Mouse (Mus musculus) embryonic facial prominence, embryonic 13.5 days (tissue): ENCODE measurements at regions not wholly inside any gene's neighbourhood (a gene's known extent, or its start where the extent isn't known, plus 50 kb on each side); places are given as distances from the start of the nearest gene placed in this dataset.

Source experiments
- ATAC-seq: fragments of 200-750 bp; cut with Nextera tagmentation; 2 replicates; pipeline ENCODE4 v1.8.0; 2017; ENCODE audit warnings: low read depth; ENCODE audit not compliant: insufficient number of reproducible peaks, insufficient read depth, low FRiP score, low TSS enrichment
- H3K27ac ChIP-seq: fragments of 300-500 bp; sonication (generic); 2 replicates; pipeline ENCODE4 v1.5.1; 2015; ENCODE audit warnings: moderate library complexity, mild to moderate bottlenecking, inconsistent platforms
- H3K27me3 ChIP-seq: fragments of 300-500 bp; sonication (generic); 2 replicates; pipeline ENCODE4 v1.6.1; 2015; ENCODE audit warnings: mild to moderate bottlenecking, inconsistent platforms
- H3K36me3 ChIP-seq: fragments of 300-500 bp; sonication (generic); 2 replicates; pipeline ENCODE4 v1.6.1; 2015; ENCODE audit warnings: mild to moderate bottlenecking, inconsistent platforms
- H3K4me1 ChIP-seq: fragments of 300-500 bp; sonication (generic); 2 replicates; pipeline ENCODE4 v1.6.1; 2015; ENCODE audit warnings: inconsistent platforms
- H3K4me2 ChIP-seq: fragments of 300-500 bp; sonication (generic); 2 replicates; pipeline ENCODE4 v1.6.1; 2015; ENCODE audit warnings: moderate library complexity, mild to moderate bottlenecking, inconsistent platforms
- H3K4me3 ChIP-seq: fragments of 300-500 bp; sonication (generic); 2 replicates; pipeline ENCODE4 v1.5.1; 2015; ENCODE audit warnings: mild to moderate bottlenecking, inconsistent platforms
- H3K9ac ChIP-seq: fragments of 300-500 bp; sonication (generic); 2 replicates; pipeline ENCODE4 v1.6.1; 2015; ENCODE audit warnings: mild to moderate bottlenecking, inconsistent platforms
- H3K9me3 ChIP-seq: fragments of 300-500 bp; sonication (generic); 2 replicates; pipeline ENCODE4 v1.6.1; 2016; ENCODE audit warnings: inconsistent platforms
- WGBS: fragments of 180-500 bp; shearing (Covaris S2); methylation state at CpG from one replicate; pipeline ENCODE4 v1.1.7; 2015; ENCODE audit warnings: mixed read lengths; 5-methylcytosine and 5-hydroxymethylcytosine counted together

GRCm38 (mm10) chr3:149140461-149140860, 150.1 kb upstream of the Adgrl2 start:
- Histone ChIP-seq H3K4me2 (no peak overlapping the region), H3K4me1 (no peaks in the 10 kb centered on the region), H3K4me3 (no peak overlapping the region), H3K36me3 (no peaks in the 10 kb centered on the region), H3K9me3 (no peaks in the 10 kb centered on the region), H3K27ac (no peak overlapping the region), H3K9ac (no peak overlapping the region), H3K27me3 (no peaks in the 10 kb centered on the region)
- WGBS = 86% methylated on average over 3 of the region's 3 CpGs
- no peak for ATAC-seq

DNA sequence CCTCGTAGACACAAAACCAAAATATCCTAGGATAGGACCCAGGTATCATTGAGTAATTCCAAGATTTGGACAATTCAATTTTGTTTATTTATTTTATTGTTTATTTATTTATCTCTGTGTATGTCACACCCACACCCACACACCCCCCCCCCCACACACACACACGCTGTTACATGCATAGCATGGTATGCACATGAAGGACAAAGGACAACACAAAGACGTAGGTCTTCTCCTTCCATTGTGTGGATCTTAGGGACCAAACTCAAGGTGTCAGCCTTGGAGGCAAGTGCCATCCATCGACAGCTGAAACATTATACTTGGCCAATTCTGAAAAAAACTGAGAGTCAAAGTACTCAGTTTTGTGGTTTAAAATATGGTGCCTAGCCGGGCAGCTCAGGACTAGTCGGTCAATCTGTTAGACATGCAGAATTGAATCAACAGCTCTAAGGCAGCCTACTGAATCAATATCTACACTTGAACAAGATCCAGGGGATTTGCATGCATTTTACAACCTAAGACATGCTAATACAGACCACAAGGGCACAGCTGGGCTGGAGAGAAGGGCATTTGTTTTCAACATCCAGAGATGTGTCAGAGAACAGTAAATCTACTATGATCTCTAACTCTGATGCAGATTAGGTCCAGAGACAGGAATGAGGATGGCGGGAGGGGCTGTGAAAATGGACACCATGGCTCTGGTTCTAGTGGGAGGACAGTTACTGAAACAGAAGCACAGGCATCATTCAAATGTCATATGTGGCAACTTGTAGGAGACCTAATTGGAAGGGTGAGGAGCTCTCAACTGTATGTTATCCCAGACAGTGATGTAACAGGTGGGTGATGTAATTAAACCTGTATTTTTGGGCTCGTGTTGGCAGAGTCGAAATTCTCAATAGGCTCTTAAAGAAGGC, 143.9 kb upstream of the Adgrl2 start:
- no peaks in the 10 kb centered on the region for H3K4me1 ChIP-seq
- no peak overlapping the region for H3K27ac ChIP-seq
- no peak for ATAC-seq
- WGBS = 76% methylated on average over 9 of the region's 9 CpGs
- H3K36me3 ChIP-seq = no peaks in the 10 kb centered on the region
- no peak overlapping the region for H3K4me3 ChIP-seq
- no peaks in the 10 kb centered on the region for H3K27me3 ChIP-seq
- H3K9me3 ChIP-seq = no peaks in the 10 kb centered on the region
- no peak overlapping the region for H3K4me2 ChIP-seq
- H3K9ac ChIP-seq = no peak overlapping the region

- Histone ChIP-seq H3K4me2 (no peak overlapping the region), H3K27me3 (no peaks in the 10 kb centered on the region), H3K4me1 (peaks cover 19% of the 10 kb centered on the region), H3K36me3 (no peaks in the 10 kb centered on the region), H3K4me3 (no peak overlapping the region), H3K9ac (no peak overlapping the region), H3K27ac (no peak overlapping the region), H3K9me3 (no peaks in the 10 kb centered on the region)
- WGBS = 79% methylated on average over 5 of the region's 5 CpGs
- ATAC-seq = no peak
Measured at GRCm38 (mm10) chr3:149118806-149119205, 128.5 kb upstream of the Adgrl2 start.

- Histone ChIP-seq H3K4me1 (peaks cover 19% of the 10 kb centered on the region), H3K9ac (no peak overlapping the region), H3K27me3 (no peaks in the 10 kb centered on the region), H3K4me3 (no peak overlapping the region), H3K4me2 (no peak overlapping the region), H3K9me3 (no peaks in the 10 kb centered on the region), H3K36me3 (no peaks in the 10 kb centered on the region), H3K27ac (0 out of 2 replicates have a peak overlapping the region, but pooled peaks have one; percentile 13)
- WGBS = 72% methylated on average over 4 of the region's 4 CpGs
- ATAC-seq = no peak
Measured at GRCm38 (mm10) chr3:149117684-149118056, 127.3 kb upstream of the Adgrl2 start.

- no peak overlapping the region for H3K9ac ChIP-seq
- H3K4me1 ChIP-seq = peaks cover 19% of the 10 kb centered on the region
- no peak for ATAC-seq
- 40% methylated on average over 6 of the region's 6 CpGs for WGBS
- H3K36me3 ChIP-seq = no peaks in the 10 kb centered on the region
- H3K4me2 ChIP-seq = no peak overlapping the region
- H3K27ac ChIP-seq = 0 out of 2 replicates have a peak overlapping the region, but pooled peaks have one; percentile 13
- H3K4me3 ChIP-seq = no peak overlapping the region
- H3K9me3 ChIP-seq = no peaks in the 10 kb centered on the region
- H3K27me3 ChIP-seq = no peaks in the 10 kb centered on the region
Measured at GRCm38 (mm10) chr3:149117018-149117683, 126.8 kb upstream of the Adgrl2 start.

DNA sequence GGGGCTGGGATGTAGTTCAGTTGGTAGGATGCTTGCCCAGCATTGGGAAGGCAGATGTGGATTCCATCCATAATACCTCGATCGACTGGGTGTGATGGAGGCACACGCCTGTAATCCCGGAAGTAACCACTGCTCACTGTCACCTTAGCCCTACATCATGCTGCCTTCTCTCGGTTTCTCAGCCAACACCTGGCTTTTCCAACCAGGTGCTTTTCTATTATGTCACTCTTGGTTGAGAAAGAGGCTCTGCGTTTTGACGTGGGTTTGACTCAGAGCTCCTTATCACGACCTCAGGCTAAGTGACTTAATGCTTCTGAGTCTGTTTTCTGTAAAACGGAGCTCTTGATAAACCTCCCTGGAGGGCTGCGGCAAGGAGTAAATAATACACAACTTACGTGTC, 126.2 kb upstream of the Adgrl2 start:
- no peaks in the 10 kb centered on the region for H3K27me3 ChIP-seq
- H3K9ac ChIP-seq = no peak overlapping the region
- H3K27ac ChIP-seq = no peak overlapping the region
- H3K9me3 ChIP-seq = no peaks in the 10 kb centered on the region
- no peak overlapping the region for H3K4me3 ChIP-seq
- peaks cover 19% of the 10 kb centered on the region for H3K4me1 ChIP-seq
- 65% methylated on average over 11 of the region's 11 CpGs for WGBS
- H3K36me3 ChIP-seq = no peaks in the 10 kb centered on the region
- ATAC-seq = no peak
- no peak overlapping the region for H3K4me2 ChIP-seq

GRCm38 (mm10) chr3:149115901-149116300, 125.5 kb upstream of the Adgrl2 start:
- Histone ChIP-seq H3K4me2 (no peak overlapping the region), H3K27me3 (no peaks in the 10 kb centered on the region), H3K36me3 (no peaks in the 10 kb centered on the region), H3K9ac (no peak overlapping the region), H3K4me1 (peaks cover 26% of the 10 kb centered on the region), H3K27ac (no peak overlapping the region), H3K9me3 (no peaks in the 10 kb centered on the region), H3K4me3 (no peak overlapping the region)
- 70% methylated on average over 12 of the region's 12 CpGs for WGBS
- no peak for ATAC-seq

GRCm38 (mm10) chr3:149112878-149113277, 122.5 kb upstream of the Adgrl2 start:
- 85% methylated on average over 6 of the region's 6 CpGs for WGBS
- ATAC-seq = no peak
- H3K4me1 ChIP-seq = peaks cover 33% of the 10 kb centered on the region
- no peak overlapping the region for H3K27ac ChIP-seq
- H3K4me2 ChIP-seq = no peak overlapping the region
- H3K36me3 ChIP-seq = no peaks in the 10 kb centered on the region
- H3K9me3 ChIP-seq = no peaks in the 10 kb centered on the region
- H3K4me3 ChIP-seq = no peak overlapping the region
- H3K27me3 ChIP-seq = no peaks in the 10 kb centered on the region
- H3K9ac ChIP-seq = no peak overlapping the region

- Histone ChIP-seq H3K4me1 (peaks cover 24% of the 10 kb centered on the region), H3K4me3 (no peak overlapping the region), H3K36me3 (no peaks in the 10 kb centered on the region), H3K9me3 (no peaks in the 10 kb centered on the region), H3K27ac (no peak overlapping the region), H3K9ac (no peak overlapping the region), H3K4me2 (no peak overlapping the region), H3K27me3 (no peaks in the 10 kb centered on the region)
- ATAC-seq = no peak
- 54% methylated on average over 19 of the region's 19 CpGs for WGBS
Measured at GRCm38 (mm10) chr3:149111529-149112439, 121.4 kb upstream of the Adgrl2 start.

DNA sequence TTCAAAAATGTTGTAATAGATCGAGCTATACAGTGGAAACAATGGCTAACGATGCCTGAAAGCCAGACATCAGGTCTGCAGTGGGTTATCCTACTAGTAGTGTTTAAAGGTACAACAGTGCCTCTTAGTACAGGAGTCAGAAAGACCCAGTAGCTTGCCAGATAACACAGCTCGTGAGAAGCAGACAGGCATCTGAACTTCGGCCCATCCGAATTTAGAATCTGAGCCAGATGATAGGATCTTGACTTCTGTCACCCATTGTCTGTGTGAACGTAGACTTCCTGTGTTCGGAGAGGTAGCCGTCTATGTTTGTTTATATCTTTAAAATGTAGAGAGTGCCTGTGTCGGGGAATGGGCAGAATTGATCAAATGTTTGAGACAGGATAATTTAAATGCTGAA, 120.5 kb upstream of the Adgrl2 start:
- no peak for ATAC-seq
- Histone ChIP-seq H3K4me1 (peaks cover 16% of the 10 kb centered on the region), H3K4me2 (no peak overlapping the region), H3K36me3 (no peaks in the 10 kb centered on the region), H3K9ac (no peak overlapping the region), H3K27me3 (no peaks in the 10 kb centered on the region), H3K9me3 (no peaks in the 10 kb centered on the region), H3K4me3 (no peak overlapping the region), H3K27ac (no peak overlapping the region)
- 47% methylated on average over 9 of the region's 9 CpGs for WGBS

GRCm38 (mm10) chr3:149105709-149106450, 115.5 kb upstream of the Adgrl2 start:
- Histone ChIP-seq H3K36me3 (no peaks in the 10 kb centered on the region), H3K9ac (no peak overlapping the region), H3K4me2 (no peak overlapping the region), H3K4me3 (no peak overlapping the region), H3K4me1 (peaks cover 16% of the 10 kb centered on the region), H3K9me3 (no peaks in the 10 kb centered on the region), H3K27me3 (no peaks in the 10 kb centered on the region), H3K27ac (no peak overlapping the region)
- no peak for ATAC-seq
- WGBS = 79% methylated on average over 13 of the region's 13 CpGs
